Mouse (Mus musculus) spleen, adult 2 months (tissue): ENCODE measurements around the gene C8b.

Source experiments
- CTCF ChIP-seq: fragments of 200-500 bp; IDR thresholded peaks from 2 replicates; pipeline ENCODE4 v1.5.1; 2011; ENCODE audit warnings: mild to moderate bottlenecking, inconsistent platforms; ENCODE audit not compliant: insufficient read depth, insufficient read length, insufficient replicate concordance; ENCODE audit errors: extremely low read depth
- POLR2A ChIP-seq: fragments of 200-500 bp; IDR thresholded peaks from 2 replicates; pipeline ENCODE4 v1.6.1; 2011; ENCODE audit warnings: low read depth, low read length, inconsistent platforms

- TF ChIP-seq CTCF (no peak), POLR2A (no peak)
These were observed 49.6 kb upstream of the C8b start for GRCm38 (mm10) chr4:104716506-104716905.
